Mouse (Mus musculus): ENCODE data around the gene Becn1.
A peak's percentile ranks its signal among the peaks of the same experiment; 100 is the strongest.

Gene Becn1

GRCm38 (mm10) chr11:101315665-101316500, 13.8 kb upstream of the Becn1 start, which contains the start of gene Psme3:
Gene Psme3 (plus strand): TSS chr11:101316213.
- peak; percentile 92 for DNase-seq (ENCODE audit: low read depth, low spot score)

DNA sequence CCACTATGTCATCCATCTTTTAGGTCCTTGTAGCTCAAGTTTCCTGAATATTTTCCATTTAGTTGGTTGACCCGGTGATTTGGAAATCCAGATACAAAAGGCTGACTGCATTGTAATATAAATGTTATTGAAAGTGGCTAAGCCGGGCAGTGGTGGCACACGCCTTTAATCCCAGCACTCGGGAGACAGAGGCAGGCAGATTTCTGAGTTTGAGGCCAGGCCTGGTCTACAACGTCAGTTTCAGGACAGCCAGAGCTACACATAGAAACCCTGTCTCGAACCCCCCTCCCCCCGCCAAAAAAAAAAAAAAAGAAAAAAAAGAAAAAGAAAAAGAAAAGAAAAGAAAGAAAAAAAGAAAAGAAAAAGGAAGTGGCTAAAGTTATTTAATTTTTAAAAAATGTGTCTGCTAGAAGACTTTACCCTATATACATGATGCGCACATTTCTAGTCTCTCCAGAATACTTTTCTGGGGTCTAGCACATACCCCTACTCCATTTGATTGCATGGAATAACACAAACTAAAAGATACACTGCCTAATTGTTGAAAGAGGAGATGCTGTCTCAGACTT, 13.1 kb upstream of the Becn1 start:
- DNase-seq (ENCODE audit: low read depth, low spot score), result no peak

DNA sequence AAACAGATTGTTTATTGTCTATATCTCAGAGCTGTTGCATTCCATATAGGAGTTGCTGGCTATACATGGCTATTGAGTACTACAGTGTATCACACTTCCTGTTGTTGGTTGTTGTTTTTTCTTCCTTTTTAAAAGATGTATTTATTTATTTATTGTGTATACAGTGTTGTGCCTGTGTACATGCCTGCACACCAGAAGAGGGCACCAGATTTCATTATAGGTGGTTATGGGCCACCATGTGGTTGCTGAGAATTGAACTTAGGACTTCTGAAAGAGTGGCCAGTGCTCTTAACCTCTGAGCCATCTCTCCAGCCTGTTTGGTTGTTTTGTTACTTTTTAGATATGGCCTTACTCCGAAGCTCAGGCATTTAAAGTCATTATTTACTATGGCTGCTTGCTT, 12.5 kb upstream of the Becn1 start:
- no peak for DNase-seq (ENCODE audit: low read depth, low spot score)

DNA sequence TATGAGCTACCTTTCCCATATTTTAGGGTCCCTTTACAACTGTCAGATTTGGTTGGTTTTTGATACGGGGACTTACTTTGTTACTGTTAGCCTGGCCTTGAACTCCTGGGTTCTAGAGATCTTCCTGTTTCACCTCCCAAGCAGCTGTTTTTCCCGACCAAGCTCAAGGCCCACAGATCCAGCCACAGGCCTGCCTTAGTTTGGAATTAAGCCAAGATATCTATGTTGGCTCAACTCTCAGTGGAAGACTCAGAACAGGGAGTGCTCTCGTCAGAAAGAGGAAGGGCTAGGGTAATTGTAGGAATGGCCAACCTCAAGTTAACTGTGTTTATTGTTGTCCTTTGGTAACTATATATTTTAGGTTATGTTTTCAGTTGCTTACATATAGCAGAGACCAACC, 10.1 kb upstream of the Becn1 start:
- no peak for DNase-seq (ENCODE audit: low read depth, low spot score)

GRCm38 (mm10) chr11:101311083-101311482, 9.0 kb upstream of the Becn1 start:
- no peak for DNase-seq (ENCODE audit: low read depth, low spot score)

- DNase-seq (ENCODE audit: low read depth, low spot score), result no peak
Measured at GRCm38 (mm10) chr11:101307744-101308143, 5.7 kb upstream of the Becn1 start.

DNA sequence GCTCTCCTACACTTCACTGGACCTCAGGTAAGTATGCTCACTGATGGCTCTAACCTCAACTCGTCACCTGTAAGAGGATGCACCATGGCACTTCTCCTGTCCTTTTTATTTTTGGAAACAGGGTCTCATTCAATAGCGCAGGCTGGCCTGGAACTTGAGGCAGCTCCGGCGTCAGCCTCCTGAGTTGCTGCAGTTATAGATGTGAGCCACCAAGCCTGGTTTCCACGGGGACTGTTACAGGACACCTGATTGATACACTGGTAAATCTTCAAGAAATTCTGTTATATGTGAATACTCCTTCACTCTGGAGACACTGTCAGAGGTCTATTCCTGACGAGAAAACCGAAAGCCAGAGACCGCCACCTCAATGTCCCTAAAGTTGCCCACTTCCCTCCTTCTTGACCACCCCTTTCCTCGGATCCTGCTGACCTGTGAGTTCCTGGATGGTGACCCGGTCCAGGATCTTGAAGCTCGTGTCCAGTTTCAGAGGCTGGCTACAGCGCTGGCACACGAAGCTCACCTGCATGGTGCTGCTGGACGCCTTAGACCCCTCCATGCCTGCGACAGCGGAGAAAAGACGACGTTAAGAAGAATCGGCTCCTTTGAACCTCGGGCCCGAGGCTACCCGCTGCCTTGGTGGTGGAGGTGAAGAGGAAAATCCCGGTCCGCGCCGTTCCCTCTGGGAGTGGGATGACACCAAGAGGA, 635 bp downstream of the Becn1 start:
- peak; percentile 15 for DNase-seq (ENCODE audit: low read depth, low spot score)

- DNase-seq (ENCODE audit: low read depth, low spot score), result peak; percentile 35
Measured at GRCm38 (mm10) chr11:101300881-101301280, 1.2 kb downstream of the Becn1 start.

DNA sequence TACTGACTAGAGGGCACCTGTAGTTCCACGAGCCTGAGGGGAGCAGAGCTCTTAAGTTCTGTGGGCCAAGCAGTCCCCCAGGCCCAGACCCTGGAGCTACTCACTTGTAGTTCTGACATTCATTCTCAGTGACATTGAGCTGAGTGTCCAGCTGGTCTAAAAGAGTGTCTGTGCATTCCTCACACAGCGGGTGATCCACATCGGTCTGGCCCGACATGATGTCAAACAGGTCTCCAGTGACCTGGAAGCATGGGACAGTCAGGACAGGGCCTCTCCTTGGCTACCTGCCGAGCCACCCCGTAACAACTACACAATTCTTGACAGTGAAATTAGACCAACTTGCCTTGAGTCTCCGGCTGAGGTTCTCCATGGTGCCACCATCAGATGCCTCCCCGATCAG, 6.9 kb downstream of the Becn1 start:
- DNase-seq (ENCODE audit: low read depth, low spot score), result no peak

GRCm38 (mm10) chr11:101291231-101291630, 10.9 kb downstream of the Becn1 start:
- DNase-seq (ENCODE audit: low read depth, low spot score), result no peak

DNA sequence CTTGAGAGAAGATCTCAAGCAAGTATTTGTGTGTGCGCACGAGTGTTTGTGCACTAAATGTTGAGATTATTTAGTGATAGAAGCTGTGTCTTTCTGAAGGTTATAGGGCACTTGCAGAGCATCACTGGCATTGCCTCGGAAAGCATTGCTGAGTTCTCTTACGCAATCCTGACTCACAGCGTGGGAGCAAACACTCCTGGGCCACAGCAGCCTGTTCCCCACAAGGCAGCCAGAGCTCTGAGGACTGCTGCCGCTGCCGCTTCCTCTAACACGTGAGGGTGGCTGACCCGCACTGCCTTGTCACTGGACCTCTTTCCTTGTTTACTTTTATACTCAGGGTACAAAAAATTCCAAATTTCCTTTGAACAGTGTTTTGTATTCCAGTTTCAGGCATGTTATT, 14.8 kb downstream of the Becn1 start:
- DNase-seq (ENCODE audit: low read depth, low spot score), result no peak

DNA sequence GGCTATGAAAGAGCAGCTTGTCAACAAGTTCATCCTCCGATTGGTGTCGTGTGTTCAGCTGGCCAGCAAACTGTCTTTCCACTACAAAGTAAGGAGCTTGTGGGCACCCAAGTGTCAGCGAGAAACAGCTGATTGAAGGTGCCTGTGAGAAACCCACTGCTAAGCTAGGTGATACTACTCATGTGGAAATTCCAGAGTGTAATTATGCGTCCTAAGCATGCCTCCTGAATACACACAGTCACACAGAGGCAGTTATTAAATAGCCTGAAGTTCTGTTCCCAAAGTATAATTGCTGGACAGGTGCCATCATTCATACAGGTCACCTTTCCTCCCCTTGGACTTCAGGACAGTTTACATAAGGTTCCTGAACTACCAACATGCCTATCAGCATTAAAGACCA, 18.3 kb downstream of the Becn1 start:
- DNase-seq (ENCODE audit: low read depth, low spot score), result no peak

DNA sequence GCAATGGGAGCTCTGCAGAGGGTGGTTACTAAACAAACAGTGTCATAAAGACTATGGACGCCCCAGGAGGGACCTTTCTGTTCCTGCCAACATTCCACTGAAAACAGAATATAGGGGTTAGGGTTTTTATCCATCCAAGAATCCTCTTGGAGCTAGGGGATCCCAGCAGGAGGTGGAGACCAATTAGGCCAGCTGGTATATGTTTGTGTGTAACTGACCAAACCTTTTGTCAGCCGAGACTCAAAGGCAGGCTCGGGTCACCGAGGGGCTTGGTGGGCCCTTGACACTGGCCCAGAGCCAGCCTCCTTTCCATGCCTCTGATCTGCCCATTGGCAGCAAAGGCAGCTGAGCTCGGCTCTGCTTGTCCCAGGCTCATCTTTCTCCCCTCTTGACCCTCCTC, 19.2 kb downstream of the Becn1 start:
- no peak for DNase-seq (ENCODE audit: low read depth, low spot score)

DNA sequence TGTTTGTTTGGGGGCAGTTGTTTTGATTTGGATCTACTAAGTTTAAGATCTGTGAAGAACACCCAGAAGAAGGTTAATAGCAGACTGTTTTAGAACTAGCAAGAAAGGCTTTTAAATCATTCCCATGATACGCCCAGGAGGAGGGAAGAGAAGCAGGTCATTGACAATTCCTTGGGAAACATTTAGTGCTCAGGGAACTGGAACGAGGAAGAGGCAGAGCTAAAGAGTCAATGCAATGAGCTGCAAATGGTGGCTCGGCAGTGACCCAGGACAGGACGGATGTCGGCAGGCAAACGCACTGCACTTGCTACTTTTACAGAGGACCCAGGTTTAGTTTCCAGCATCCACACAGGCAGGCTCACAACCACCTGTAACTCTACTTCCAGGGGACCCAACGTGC, 21.2 kb downstream of the Becn1 start:
- no peak for DNase-seq (ENCODE audit: low read depth, low spot score)

GRCm38 (mm10) chr11:101279193-101279569, 22.9 kb downstream of the Becn1 start:
- no peak for DNase-seq (ENCODE audit: low read depth, low spot score)

DNA sequence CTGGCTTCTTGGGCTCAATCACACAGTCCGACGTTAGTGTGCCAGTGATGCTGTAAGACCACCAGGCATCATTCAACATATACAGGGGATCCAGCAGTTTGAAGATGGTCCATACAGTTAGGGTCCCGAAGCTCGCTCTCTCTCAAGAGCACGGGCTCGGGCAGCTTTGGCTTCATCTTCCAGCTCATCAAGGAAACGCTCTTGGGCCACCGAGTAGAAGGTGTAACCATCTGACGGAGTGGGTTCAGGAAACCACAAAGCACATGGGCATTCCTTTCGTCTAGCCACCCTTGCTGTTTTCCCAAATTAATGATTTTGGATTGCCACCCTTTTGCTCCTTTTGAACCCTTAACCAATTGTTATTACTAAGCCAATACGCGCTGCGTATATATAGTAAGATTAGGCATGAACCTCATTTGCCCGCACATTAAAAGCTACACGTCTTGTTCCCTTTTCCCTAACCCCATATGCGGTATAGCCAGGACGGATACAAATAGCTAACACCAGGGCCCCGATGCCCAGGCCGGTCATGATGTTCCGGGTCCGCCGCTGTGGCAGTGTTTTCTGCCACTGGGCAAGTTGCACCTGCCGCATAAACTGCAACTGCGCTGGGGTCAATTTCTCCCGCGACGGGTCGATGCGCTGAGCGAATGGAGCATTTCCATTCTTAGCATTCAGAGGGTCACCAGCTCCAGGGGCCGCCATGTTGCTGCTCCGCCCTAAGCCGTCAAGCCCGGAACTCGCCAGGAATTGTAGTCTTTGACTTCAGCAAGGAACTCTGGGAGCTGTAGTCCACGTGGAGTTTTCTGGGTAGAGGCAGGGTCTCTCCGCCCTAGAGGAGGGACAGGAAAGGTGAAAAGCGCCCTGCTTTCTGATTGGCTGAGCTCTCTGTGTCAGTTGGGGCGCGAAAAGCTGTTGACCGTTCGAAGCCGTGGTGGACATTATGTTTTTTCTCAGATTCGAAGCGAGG, 23.6 kb downstream of the Becn1 start, which contains the start of the genes Cntd1 and Coa3:
Cntd1 (plus strand) TSS at position 790 of the 970 bp plus-strand sequence.
Coa3 (minus strand) TSS at position 892 of the 970 bp plus-strand sequence.
- DNase-seq (ENCODE audit: low read depth, low spot score), result peak; percentile 90

- DNase-seq (ENCODE audit: low read depth, low spot score), result no peak
Measured at GRCm38 (mm10) chr11:101277381-101278222, 24.5 kb downstream of the Becn1 start.

DNA sequence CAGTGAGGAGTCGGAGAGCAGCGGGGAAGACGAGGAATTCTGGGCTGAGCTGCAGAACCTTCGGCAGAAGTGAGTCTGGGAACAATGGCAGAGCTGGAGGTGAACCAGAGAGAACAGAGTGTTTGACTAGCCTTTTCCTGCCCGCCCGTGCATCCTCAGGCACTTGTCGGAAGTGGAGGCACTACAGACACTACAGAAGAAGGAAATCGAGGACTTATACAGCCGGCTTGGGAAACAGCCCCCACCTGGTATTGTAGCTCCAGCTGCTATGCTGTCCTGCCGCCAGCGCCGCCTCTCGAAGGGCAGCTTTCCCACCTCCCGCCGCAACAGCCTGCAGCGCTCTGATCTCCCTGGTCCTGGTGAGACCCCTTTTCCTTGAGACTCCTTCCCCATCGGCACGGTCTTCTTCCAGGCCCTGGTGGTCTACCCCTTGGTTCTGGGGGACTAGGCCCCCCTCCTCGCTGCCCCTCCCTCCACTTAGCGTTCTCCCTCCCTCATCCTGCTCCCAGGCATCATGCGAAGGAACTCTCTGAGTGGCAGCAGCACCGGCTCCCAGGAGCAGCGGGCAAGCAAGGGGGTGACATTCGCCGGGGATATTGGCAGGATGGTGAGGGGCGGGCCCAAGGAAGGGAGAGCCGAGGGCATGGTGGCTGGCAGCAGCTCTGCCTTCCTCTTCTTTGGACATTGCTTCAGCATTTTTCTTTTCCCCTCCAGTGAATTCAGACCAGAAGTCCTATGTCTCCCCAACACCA, 25.6 kb downstream of the Becn1 start:
- DNase-seq (ENCODE audit: low read depth, low spot score), result no peak

DNA sequence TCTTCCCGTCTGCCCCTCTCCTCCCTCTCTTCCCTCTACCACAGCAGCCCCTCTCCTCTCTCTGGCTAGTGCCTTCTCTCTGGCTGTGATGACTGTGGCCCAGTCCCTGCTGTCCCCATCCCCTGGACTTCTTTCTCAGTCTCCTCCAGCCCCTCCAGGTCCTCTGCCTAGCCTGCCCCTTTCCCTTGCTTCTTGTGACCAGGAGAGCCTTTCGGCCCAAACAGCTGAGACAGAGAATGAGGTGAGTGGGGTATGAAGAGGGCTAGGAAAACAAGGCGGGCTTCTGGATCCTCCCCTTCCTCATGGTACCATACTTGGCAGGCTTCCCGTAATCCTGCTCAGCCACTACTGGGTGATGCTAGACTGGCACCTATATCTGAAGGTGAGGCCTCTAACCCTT, 26.8 kb downstream of the Becn1 start:
- DNase-seq (ENCODE audit: low read depth, low spot score), result no peak

DNA sequence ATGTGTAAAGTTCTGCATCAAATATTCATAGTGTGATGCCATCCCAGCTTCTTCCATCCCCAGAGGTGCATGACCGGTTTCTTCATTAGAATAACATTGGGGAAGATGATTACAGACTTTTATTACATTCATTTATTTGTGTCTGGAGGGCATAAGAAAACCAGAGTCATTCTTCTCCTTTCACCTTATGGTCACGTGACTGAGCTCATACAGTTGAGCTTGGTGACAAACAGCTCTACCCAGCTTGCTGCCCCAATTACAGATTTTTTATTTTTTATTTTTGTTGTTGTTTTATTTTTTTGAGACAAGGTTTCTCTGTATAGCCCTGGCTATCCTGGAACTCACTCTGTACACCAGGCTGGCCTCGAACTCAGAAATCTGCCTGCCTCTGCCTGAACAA, 29.6 kb downstream of the Becn1 start:
- no peak for DNase-seq (ENCODE audit: low read depth, low spot score)

Data from CD4-positive, CD25-positive, alpha-beta regulatory T cell, adult 2 months (primary cell).